Mouse (Mus musculus): ENCODE data around the gene Sart1. TPM values are rescaled to one million over a fixed set of nuclear protein-coding genes. Genes with fewer than 3 reads are reported as not detected.

Gene Sart1
- total and polyA plus RNA-seq, 2 experiments from 2014 or later, result 4.4 to 26.9 TPM

DNA sequence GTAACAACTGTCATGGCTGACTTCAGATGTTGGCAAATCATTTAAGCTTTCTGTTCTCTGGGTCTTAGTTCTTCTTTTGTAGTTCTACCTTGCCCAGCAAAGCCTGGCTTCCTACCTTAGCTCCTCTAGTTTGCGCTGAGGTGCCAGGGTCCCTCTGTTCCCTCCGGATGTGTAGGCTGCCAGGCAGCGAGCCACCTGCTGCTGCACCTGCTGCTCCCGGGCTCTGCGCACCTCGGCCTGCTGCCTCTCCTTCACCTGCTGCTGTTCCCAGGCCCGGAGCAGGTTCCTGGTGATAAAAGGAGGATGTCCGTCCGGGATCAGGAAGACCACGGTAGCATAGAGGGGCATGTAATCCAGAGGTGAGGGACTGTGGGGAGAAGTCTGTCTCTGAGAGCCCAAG is 5.7 kb upstream of the Sart1 start:
- Histone ChIP-seq H3K9me3 (replicated peaks; ENCODE audit: control insufficient read depth, low read length) (no peaks in the 10 kb centered on the region), H3K4me2 (ENCODE audit: low read depth, low read length) (no peak overlapping the region), H3K4me3 (ENCODE audit: low read depth, low read length) (no peak overlapping the region), H3K27me3 (ENCODE audit: control insufficient read depth, insufficient read depth, low read length) (no peaks in the 10 kb centered on the region), H3K4me1 (ENCODE audit: control insufficient read depth, insufficient read depth) (peaks cover 12% of the 10 kb centered on the region), H3K27ac (ENCODE audit: low read depth) (no peak overlapping the region), H3K36me3 (replicated peaks; ENCODE audit: control insufficient read depth, insufficient read depth, low read length) (no peaks in the 10 kb centered on the region), H3K9ac (replicated peaks; ENCODE audit: low read depth, low read length) (no peak overlapping the region)
- TF ChIP-seq EP300 (IDR thresholded peaks at IDR 0.05; ENCODE audit: low read depth) (no peak), CTCF (IDR thresholded peaks at IDR 0.05; ENCODE audit: low read depth) (no peak)
- no peak for ATAC-seq (ENCODE audit: insufficient read depth, low read depth)
- no peak for DNase-seq (ENCODE audit: low spot score)
- 51% methylated on average over 10 of the region's 10 CpGs for WGBS

GRCm38 (mm10) chr19:5392892-5393291 is 4.4 kb upstream of the Sart1 start:
- 14% methylated on average over 4 of the region's 4 CpGs for WGBS
- H3K27ac ChIP-seq (ENCODE audit: low read depth), result peak overlapping the region; percentile 56
- H3K4me1 ChIP-seq (ENCODE audit: control insufficient read depth, insufficient read depth), result peaks cover 15% of the 10 kb centered on the region
- no peaks in the 10 kb centered on the region for H3K27me3 ChIP-seq (ENCODE audit: control insufficient read depth, insufficient read depth, low read length)
- TF ChIP-seq EP300 (IDR thresholded peaks at IDR 0.05; ENCODE audit: low read depth) (no peak), CTCF (IDR thresholded peaks at IDR 0.05; ENCODE audit: low read depth) (no peak)
- H3K9me3 ChIP-seq (replicated peaks; ENCODE audit: control insufficient read depth, low read length), result no peaks in the 10 kb centered on the region
- no peak overlapping the region for H3K4me3 ChIP-seq (ENCODE audit: low read depth, low read length)
- DNase-seq (ENCODE audit: low spot score) (peak; percentile 35), ATAC-seq (ENCODE audit: insufficient read depth, low read depth) (no peak)
- no peak overlapping the region for H3K9ac ChIP-seq (replicated peaks; ENCODE audit: low read depth, low read length)
- no peaks in the 10 kb centered on the region for H3K36me3 ChIP-seq (replicated peaks; ENCODE audit: control insufficient read depth, insufficient read depth, low read length)
- H3K4me2 ChIP-seq (ENCODE audit: low read depth, low read length), result no peak overlapping the region

GRCm38 (mm10) chr19:5390416-5390815 is 1.9 kb upstream of the Sart1 start:
- 54% methylated on average over 8 of the region's 8 CpGs for WGBS
- Histone ChIP-seq H3K4me3 (ENCODE audit: low read depth, low read length) (peak overlapping the region; percentile 93; the same call in 1 of the 2 replicates), H3K4me1 (ENCODE audit: control insufficient read depth, insufficient read depth) (peaks cover 25% of the 10 kb centered on the region), H3K36me3 (replicated peaks; ENCODE audit: control insufficient read depth, insufficient read depth, low read length) (peaks cover 4% of the 10 kb centered on the region), H3K4me2 (ENCODE audit: low read depth, low read length) (peak overlapping the region; percentile 85), H3K27me3 (ENCODE audit: control insufficient read depth, insufficient read depth, low read length) (no peaks in the 10 kb centered on the region), H3K9me3 (replicated peaks; ENCODE audit: control insufficient read depth, low read length) (no peaks in the 10 kb centered on the region), H3K9ac (replicated peaks; ENCODE audit: low read depth, low read length) (peak overlapping the region; percentile 91; the same call in 1 of the 2 replicates), H3K27ac (ENCODE audit: low read depth) (peak overlapping the region; percentile 88; the same call in 1 of the 2 replicates)
- DNase-seq (ENCODE audit: low spot score) (no peak), ATAC-seq (ENCODE audit: insufficient read depth, low read depth) (no peak)
- TF ChIP-seq CTCF (IDR thresholded peaks at IDR 0.05; ENCODE audit: low read depth) (no peak), EP300 (IDR thresholded peaks at IDR 0.05; ENCODE audit: low read depth) (no peak)

GRCm38 (mm10) chr19:5389647-5390046 is 1.1 kb upstream of the Sart1 start:
- Histone ChIP-seq H3K4me2 (ENCODE audit: low read depth, low read length) (peak overlapping the region; percentile 85), H3K4me1 (ENCODE audit: control insufficient read depth, insufficient read depth) (peaks cover 25% of the 10 kb centered on the region), H3K27ac (ENCODE audit: low read depth) (peak overlapping the region; percentile 88), H3K9me3 (replicated peaks; ENCODE audit: control insufficient read depth, low read length) (no peaks in the 10 kb centered on the region), H3K27me3 (ENCODE audit: control insufficient read depth, insufficient read depth, low read length) (no peaks in the 10 kb centered on the region), H3K36me3 (replicated peaks; ENCODE audit: control insufficient read depth, insufficient read depth, low read length) (peaks cover 11% of the 10 kb centered on the region), H3K9ac (replicated peaks; ENCODE audit: low read depth, low read length) (peak overlapping the region; percentile 91), H3K4me3 (ENCODE audit: low read depth, low read length) (peak overlapping the region; percentile 93)
- no peak for TF ChIP-seq CTCF (IDR thresholded peaks at IDR 0.05; ENCODE audit: low read depth)
- TF ChIP-seq EP300 (IDR thresholded peaks at IDR 0.05; ENCODE audit: low read depth), result no peak
- no peak for ATAC-seq (ENCODE audit: insufficient read depth, low read depth)
- DNase-seq (ENCODE audit: low spot score), result peak; percentile 30
- 20% methylated on average over 12 of the region's 12 CpGs for WGBS

GRCm38 (mm10) chr19:5388011-5388441 is 477 bp downstream of the Sart1 start:
- no peaks in the 10 kb centered on the region for H3K9me3 ChIP-seq (replicated peaks; ENCODE audit: control insufficient read depth, low read length)
- no peaks in the 10 kb centered on the region for H3K27me3 ChIP-seq (ENCODE audit: control insufficient read depth, insufficient read depth, low read length)
- ATAC-seq (ENCODE audit: insufficient read depth, low read depth), result peak; percentile 37
- peak overlapping the region; percentile 88 for H3K27ac ChIP-seq (ENCODE audit: low read depth)
- H3K36me3 ChIP-seq (replicated peaks; ENCODE audit: control insufficient read depth, insufficient read depth, low read length), result peaks cover 27% of the 10 kb centered on the region
- H3K4me1 ChIP-seq (ENCODE audit: control insufficient read depth, insufficient read depth), result peaks cover 25% of the 10 kb centered on the region
- TF ChIP-seq EP300 (IDR thresholded peaks at IDR 0.05; ENCODE audit: low read depth) (no peak), CTCF (IDR thresholded peaks at IDR 0.05; ENCODE audit: low read depth) (no peak)
- peak overlapping the region; percentile 91 for H3K9ac ChIP-seq (replicated peaks; ENCODE audit: low read depth, low read length)
- peak overlapping the region; percentile 93 for H3K4me3 ChIP-seq (ENCODE audit: low read depth, low read length)
- under 1% methylated on average over 34 of the region's 43 CpGs for WGBS
- peak overlapping the region; percentile 85 for H3K4me2 ChIP-seq (ENCODE audit: low read depth, low read length)
- DNase-seq (ENCODE audit: low spot score), result no peak

DNA sequence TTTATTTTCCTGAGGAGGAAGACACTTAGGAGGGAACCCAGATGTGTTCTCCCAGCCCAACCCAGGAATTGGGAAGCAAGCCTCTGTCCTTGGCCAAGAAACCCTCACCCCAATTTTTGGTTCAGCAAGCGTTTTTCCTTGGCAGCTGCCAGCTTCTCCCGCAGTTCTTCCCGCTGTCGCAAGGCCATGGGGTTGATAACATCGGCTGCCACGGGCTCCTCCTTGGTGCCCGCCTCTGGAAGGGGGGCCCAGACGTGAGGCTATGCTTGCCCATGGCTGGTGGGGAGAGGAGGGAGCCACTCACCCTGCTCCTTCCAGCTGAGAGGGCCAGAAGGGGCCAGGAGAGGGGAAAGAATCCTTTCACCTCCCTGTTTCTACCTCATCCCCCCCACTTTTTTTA is 3.8 kb downstream of the Sart1 start:
- Histone ChIP-seq H3K9ac (replicated peaks; ENCODE audit: low read depth, low read length) (no peak overlapping the region), H3K27me3 (ENCODE audit: control insufficient read depth, insufficient read depth, low read length) (no peaks in the 10 kb centered on the region), H3K27ac (ENCODE audit: low read depth) (no peak overlapping the region), H3K4me1 (ENCODE audit: control insufficient read depth, insufficient read depth) (peaks cover 19% of the 10 kb centered on the region), H3K36me3 (replicated peaks; ENCODE audit: control insufficient read depth, insufficient read depth, low read length) (peaks cover 60% of the 10 kb centered on the region), H3K4me3 (ENCODE audit: low read depth, low read length) (no peak overlapping the region), H3K9me3 (replicated peaks; ENCODE audit: control insufficient read depth, low read length) (no peaks in the 10 kb centered on the region), H3K4me2 (ENCODE audit: low read depth, low read length) (no peak overlapping the region)
- TF ChIP-seq EP300 (IDR thresholded peaks at IDR 0.05; ENCODE audit: low read depth), result no peak
- TF ChIP-seq CTCF (IDR thresholded peaks at IDR 0.05; ENCODE audit: low read depth), result no peak
- WGBS, result 89% methylated on average over 8 of the region's 8 CpGs
- no peak for DNase-seq (ENCODE audit: low spot score)
- ATAC-seq (ENCODE audit: insufficient read depth, low read depth), result no peak
